Mouse (Mus musculus) WW6 (cell line): ENCODE results near the gene Cyld.
A peak's percentile ranks its signal among the peaks of the same experiment; 100 is the strongest.
"Not testable (repeated sequence)": the region's sequence is repeated elsewhere in the genome, so short reads cannot be mapped to it uniquely, and the experiment has no call there.

Experiments used
- DNase-seq: peaks from one replicate; pipeline ENCODE4 v3.0.0-alpha.2; 2013; ENCODE audit warnings: low read depth, low spot score

Gene Cyld

GRCm38 (mm10) chr8:88689151-88689550, 7.7 kb upstream of the Cyld start:
- no peak for DNase-seq

- no peak for DNase-seq
Measured at GRCm38 (mm10) chr8:88689891-88690290, 6.9 kb upstream of the Cyld start.

GRCm38 (mm10) chr8:88691342-88691948, 5.4 kb upstream of the Cyld start:
- no peak for DNase-seq

GRCm38 (mm10) chr8:88691961-88692360, 4.9 kb upstream of the Cyld start:
- no peak for DNase-seq

GRCm38 (mm10) chr8:88692866-88693265, 4.0 kb upstream of the Cyld start:
- no peak for DNase-seq

- DNase-seq = no peak
Measured at GRCm38 (mm10) chr8:88693376-88693775, 3.5 kb upstream of the Cyld start.

GRCm38 (mm10) chr8:88694291-88694690, 2.5 kb upstream of the Cyld start:
- no peak for DNase-seq

- DNase-seq = no peak
Measured at GRCm38 (mm10) chr8:88696228-88696627, 600 bp upstream of the Cyld start.

- DNase-seq = no peak
Measured at GRCm38 (mm10) chr8:88697642-88698031, 809 bp downstream of the Cyld start.

- no peak for DNase-seq
Measured at GRCm38 (mm10) chr8:88698048-88698447, 1.2 kb downstream of the Cyld start.

GRCm38 (mm10) chr8:88701611-88702010, 4.8 kb downstream of the Cyld start:
- no peak for DNase-seq

- no peak for DNase-seq
Measured at GRCm38 (mm10) chr8:88702816-88703215, 6.0 kb downstream of the Cyld start.

GRCm38 (mm10) chr8:88723256-88723963, 26.6 kb downstream of the Cyld start:
- DNase-seq = no peak

GRCm38 (mm10) chr8:88755175-88755791, 58.5 kb downstream of the Cyld start:
- peak; percentile 83 for DNase-seq

GRCm38 (mm10) chr8:88761980-88762379, 65.2 kb downstream of the Cyld start:
- DNase-seq = no peak

- no peak for DNase-seq
Measured at GRCm38 (mm10) chr8:88771241-88771640, 74.4 kb downstream of the Cyld start.

- DNase-seq = no peak
Measured at GRCm38 (mm10) chr8:88774593-88775297, 77.9 kb downstream of the Cyld start.

GRCm38 (mm10) chr8:88775298-88775646, 78.4 kb downstream of the Cyld start:
- DNase-seq = no peak

GRCm38 (mm10) chr8:88780142-88780541, 83.3 kb downstream of the Cyld start:
- DNase-seq = no peak

- DNase-seq = no peak
Measured at GRCm38 (mm10) chr8:88781283-88781682, 84.5 kb downstream of the Cyld start.

GRCm38 (mm10) chr8:88783722-88784121, 86.9 kb downstream of the Cyld start:
- DNase-seq = no peak

- DNase-seq = not testable (repeated sequence)
Measured at GRCm38 (mm10) chr8:88788335-88788734, 91.5 kb downstream of the Cyld start.
